Mouse (Mus musculus): ENCODE data around the gene Slc26a10. TPM values are rescaled to one million over a fixed set of nuclear protein-coding genes. Genes with fewer than 3 reads are reported as not detected.
"Not testable (repeated sequence)": the region's sequence is repeated elsewhere in the genome, so short reads cannot be mapped to it uniquely, and the experiment has no call there.

Slc26a10 gene
- polyA plus RNA-seq, 1 experiment, result not detected

GRCm38 (mm10) chr10:127194428-127195327 lies 14.2 kb upstream of the Slc26a10 start:
- peak overlapping the region; percentile 88 for H3K4me3 ChIP-seq (replicated peaks)
- no peaks in the 10 kb centered on the region for H3K27me3 ChIP-seq (ENCODE audit: control insufficient read depth)
- peak; percentile 50; the same call in 1 of the 2 replicates for TF ChIP-seq GATA1 (IDR thresholded peaks at IDR 0.05; ENCODE audit: low read length)
- no peak for TF ChIP-seq TAL1 (IDR thresholded peaks at IDR 0.05; ENCODE audit: low read length)
- H3K4me1 ChIP-seq (ENCODE audit: control insufficient read depth), result peaks cover 89% of the 10 kb centered on the region
- peaks cover 50% of the 10 kb centered on the region for H3K36me3 ChIP-seq (ENCODE audit: control insufficient read depth)
- no peaks in the 10 kb centered on the region for H3K9me3 ChIP-seq (ENCODE audit: control insufficient read depth, low read length)

GRCm38 (mm10) chr10:127193011-127193410 lies 12.6 kb upstream of the Slc26a10 start:
- Histone ChIP-seq H3K9me3 (ENCODE audit: control insufficient read depth, low read length) (no peaks in the 10 kb centered on the region), H3K36me3 (ENCODE audit: control insufficient read depth) (peaks cover 33% of the 10 kb centered on the region), H3K27me3 (ENCODE audit: control insufficient read depth) (no peaks in the 10 kb centered on the region), H3K4me1 (ENCODE audit: control insufficient read depth) (peaks cover 91% of the 10 kb centered on the region), H3K4me3 (replicated peaks) (no peak overlapping the region)
- TF ChIP-seq TAL1 (IDR thresholded peaks at IDR 0.05; ENCODE audit: low read length), result no peak
- no peak for TF ChIP-seq GATA1 (IDR thresholded peaks at IDR 0.05; ENCODE audit: low read length)

GRCm38 (mm10) chr10:127192057-127192328 lies 11.5 kb upstream of the Slc26a10 start:
- H3K4me3 ChIP-seq (replicated peaks); H3K9me3 ChIP-seq (ENCODE audit: control insufficient read depth, low read length); H3K27me3 ChIP-seq (ENCODE audit: control insufficient read depth): not testable (repeated sequence)
- Histone ChIP-seq H3K36me3 (ENCODE audit: control insufficient read depth) (peaks cover 23% of the 10 kb centered on the region), H3K4me1 (ENCODE audit: control insufficient read depth) (peaks cover 85% of the 10 kb centered on the region)

GRCm38 (mm10) chr10:127191191-127192056 lies 11.0 kb upstream of the Slc26a10 start:
- H3K27me3 ChIP-seq (ENCODE audit: control insufficient read depth), result no peaks in the 10 kb centered on the region
- H3K4me1 ChIP-seq (ENCODE audit: control insufficient read depth), result peaks cover 81% of the 10 kb centered on the region
- H3K36me3 ChIP-seq (ENCODE audit: control insufficient read depth), result peaks cover 21% of the 10 kb centered on the region
- peaks cover 6% of the 10 kb centered on the region; the same call in 1 of the 2 replicates for H3K9me3 ChIP-seq (ENCODE audit: control insufficient read depth, low read length)
- TF ChIP-seq GATA1 (IDR thresholded peaks at IDR 0.05; ENCODE audit: low read length), result no peak
- no peak for TF ChIP-seq TAL1 (IDR thresholded peaks at IDR 0.05; ENCODE audit: low read length)
- H3K4me3 ChIP-seq (replicated peaks), result no peak overlapping the region

- peaks cover 73% of the 10 kb centered on the region for H3K4me1 ChIP-seq (ENCODE audit: control insufficient read depth)
- no peaks in the 10 kb centered on the region for H3K27me3 ChIP-seq (ENCODE audit: control insufficient read depth)
- peaks cover 19% of the 10 kb centered on the region for H3K36me3 ChIP-seq (ENCODE audit: control insufficient read depth)
- TF ChIP-seq TAL1 (IDR thresholded peaks at IDR 0.05; ENCODE audit: low read length), result no peak
- TF ChIP-seq GATA1 (IDR thresholded peaks at IDR 0.05; ENCODE audit: low read length), result no peak
- H3K4me3 ChIP-seq (replicated peaks), result peak overlapping the region; percentile 72
- H3K9me3 ChIP-seq (ENCODE audit: control insufficient read depth, low read length), result peaks cover 6% of the 10 kb centered on the region; the same call in 1 of the 2 replicates
Observed at GRCm38 (mm10) chr10:127190398-127191190, 10.1 kb upstream of the Slc26a10 start.

GRCm38 (mm10) chr10:127189651-127190381 lies 9.4 kb upstream of the Slc26a10 start, which contains the start of gene Arhgef25:
Gene Arhgef25 (minus strand): TSS chr10:127190083.
- TF ChIP-seq TAL1 (IDR thresholded peaks at IDR 0.05; ENCODE audit: low read length) (no peak), GATA1 (IDR thresholded peaks at IDR 0.05; ENCODE audit: low read length) (no peak)
- peaks cover 19% of the 10 kb centered on the region for H3K36me3 ChIP-seq (ENCODE audit: control insufficient read depth)
- H3K4me3 ChIP-seq (replicated peaks), result peak within 1 kb of the TSS; percentile 72
- H3K9me3 ChIP-seq (ENCODE audit: control insufficient read depth, low read length), result peaks cover 6% of the 10 kb centered on the region; the same call in 1 of the 2 replicates
- H3K27me3 ChIP-seq (ENCODE audit: control insufficient read depth), result no peaks in the 10 kb centered on the region
- peaks cover 68% of the 10 kb centered on the region for H3K4me1 ChIP-seq (ENCODE audit: control insufficient read depth)

- Histone ChIP-seq H3K4me1 (ENCODE audit: control insufficient read depth) (peaks cover 65% of the 10 kb centered on the region), H3K36me3 (ENCODE audit: control insufficient read depth) (peaks cover 19% of the 10 kb centered on the region), H3K27me3 (ENCODE audit: control insufficient read depth) (no peaks in the 10 kb centered on the region; the same call in 1 of the 2 replicates), H3K4me3 (replicated peaks) (peak overlapping the region; percentile 72), H3K9me3 (ENCODE audit: control insufficient read depth, low read length) (peaks cover 6% of the 10 kb centered on the region; the same call in 1 of the 2 replicates)
- no peak for TF ChIP-seq GATA1 (IDR thresholded peaks at IDR 0.05; ENCODE audit: low read length)
- no peak for TF ChIP-seq TAL1 (IDR thresholded peaks at IDR 0.05; ENCODE audit: low read length)
Observed at GRCm38 (mm10) chr10:127189116-127189650, 8.7 kb upstream of the Slc26a10 start.

All from erythroblast, embryonic 14.5 days (primary cell).